Mouse (Mus musculus) midbrain, postnatal 0 days (tissue): ENCODE data around the gene Jhy. TPM values are rescaled to one million over a fixed set of nuclear protein-coding genes. Genes with fewer than 3 reads are reported as not detected.

Experiments
- ATAC-seq: fragments of 200-750 bp; cut with Nextera tagmentation; 2 replicates; pipeline ENCODE4 v1.8.0; 2017; ENCODE audit warnings: moderate number of reproducible peaks, mild to moderate bottlenecking, moderate TSS enrichment, moderate library complexity; ENCODE audit not compliant: low FRiP score
- DNase-seq: peaks from one replicate; pipeline ENCODE4 v3.0.0-alpha.2; 2015; ENCODE audit warnings: low spot score
- H3K27ac ChIP-seq: fragments of 300-500 bp; sonication (generic); 2 replicates; pipeline ENCODE4 v1.5.1; 2014; ENCODE audit warnings: low read depth, mild to moderate bottlenecking, low read length, mixed read lengths
- H3K27me3 ChIP-seq: fragments of 300-500 bp; sonication (generic); 2 replicates; pipeline ENCODE4 v1.6.1; 2014; ENCODE audit warnings: low read length, control low read depth, mixed read lengths; ENCODE audit not compliant: insufficient read depth
- H3K36me3 ChIP-seq: fragments of 300-500 bp; sonication (generic); 2 replicates; pipeline ENCODE4 v1.6.1; 2014; ENCODE audit warnings: low read length, control low read depth, mixed read lengths; ENCODE audit not compliant: insufficient read depth
- H3K4me1 ChIP-seq: fragments of 300-500 bp; sonication (generic); 2 replicates; pipeline ENCODE4 v1.6.1; 2014; ENCODE audit warnings: mild to moderate bottlenecking, control low read depth, antibody characterized with exemption, low read length, mixed read lengths; ENCODE audit not compliant: insufficient read depth
- H3K4me2 ChIP-seq: fragments of 300-500 bp; sonication (generic); 2 replicates; pipeline ENCODE4 v1.6.1; 2014; ENCODE audit warnings: low read depth, mild to moderate bottlenecking, low read length, mixed read lengths; ENCODE audit not compliant: poor library complexity, severe bottlenecking
- H3K4me3 ChIP-seq: fragments of 300-500 bp; sonication (generic); 2 replicates; pipeline ENCODE4 v1.5.1; 2014; ENCODE audit warnings: low read depth, mild to moderate bottlenecking, low read length, moderate library complexity
- H3K9ac ChIP-seq: fragments of 300-500 bp; sonication (generic); replicated peaks from 2 replicates; pipeline ENCODE4 v1.6.1; 2014; ENCODE audit warnings: mild to moderate bottlenecking, low read length, moderate library complexity, mixed read lengths; ENCODE audit not compliant: poor library complexity, severe bottlenecking
- H3K9me3 ChIP-seq: fragments of 300-500 bp; sonication (generic); 2 replicates; pipeline ENCODE4 v1.6.1; 2016; ENCODE audit warnings: low read length, control low read depth
- CTCF ChIP-seq: IDR thresholded peaks from 2 replicates; pipeline ENCODE4 v1.5.1; 2016; ENCODE audit warnings: antibody characterized with exemption, mild to moderate bottlenecking
- WGBS: fragments of 180-500 bp; shearing (Covaris S2); extraction: QIAGEN DNeasy Blood & Tissue Kit; methylation state at CpG from one replicate; pipeline ENCODE4 v1.1.7; 2014; 5-methylcytosine and 5-hydroxymethylcytosine counted together
- polyA plus RNA-seq: library from polyadenylated mRNA; unstranded; fragments of >200 nt; fragmentation: Nextera tagmentation; extraction: Ambion mirVana; gene quantifications from 2 replicates; pipeline ENCODE4 v1.2.1, GENCODE M21; 2015
- total RNA-seq: library from RNA; depleted of rRNA; stranded (reverse); fragments of >200 nt; gene quantifications from 2 replicates; pipeline ENCODE4 v1.2.3, GENCODE M21; 2014

The Jhy gene
- total and polyA plus RNA-seq, 2 experiments from 2014 or later = 0.99 to 1.5 TPM

DNA sequence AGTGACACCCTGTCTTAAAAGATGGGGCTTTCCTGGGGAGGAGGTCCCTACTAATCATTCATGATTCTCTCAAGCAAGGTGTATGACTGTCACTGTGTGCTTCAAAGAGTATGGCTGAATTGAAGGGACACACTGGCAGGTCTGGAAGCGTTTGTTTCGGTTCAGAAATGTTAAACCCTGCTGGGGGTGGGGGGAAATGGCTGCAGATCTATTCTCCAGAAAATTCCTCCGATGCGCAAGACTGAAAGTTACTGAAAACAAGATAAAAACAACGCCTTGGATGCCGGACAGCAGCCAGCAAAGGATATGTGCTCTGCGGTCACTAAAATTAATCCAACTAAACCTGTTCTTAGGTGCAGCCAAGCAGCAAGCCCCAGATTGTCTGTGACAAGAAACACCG lies 55.5 kb downstream of the Jhy start:
- Histone ChIP-seq H3K9me3 (no peaks in the 10 kb centered on the region), H3K4me2 (no peak overlapping the region), H3K9ac (no peak overlapping the region), H3K36me3 (no peaks in the 10 kb centered on the region), H3K4me3 (no peak overlapping the region), H3K4me1 (no peaks in the 10 kb centered on the region), H3K27ac (no peak overlapping the region), H3K27me3 (peaks cover 10% of the 10 kb centered on the region)
- no peak for ATAC-seq
- no peak for TF ChIP-seq CTCF
- whole genome bisulfite sequencing = 23% methylated on average over 8 of the region's 8 CpGs
- DNase-seq = no peak

DNA sequence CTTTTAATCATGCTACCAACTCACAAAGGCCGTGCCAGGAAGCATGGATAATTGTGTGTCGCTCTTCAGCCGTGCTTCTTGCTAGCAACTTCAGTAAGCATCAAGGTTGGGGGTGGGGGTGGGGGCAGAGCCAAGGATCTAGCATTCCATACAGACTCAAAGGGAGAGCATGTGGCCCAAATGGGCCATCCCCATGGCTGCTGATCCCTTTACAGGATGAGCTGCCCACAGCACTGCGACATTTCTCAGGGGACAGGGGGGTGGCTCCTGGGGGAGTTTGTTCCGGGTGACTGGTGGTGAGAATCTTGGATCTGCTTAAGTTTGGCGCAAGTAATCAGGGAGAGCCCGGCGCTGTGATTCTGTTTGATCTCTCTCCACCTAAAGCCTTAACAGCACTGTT lies 56.5 kb downstream of the Jhy start:
- DNase-seq = peak; percentile 17
- Histone ChIP-seq H3K9me3 (no peaks in the 10 kb centered on the region), H3K27me3 (peaks cover 10% of the 10 kb centered on the region), H3K9ac (no peak overlapping the region), H3K27ac (no peak overlapping the region), H3K4me3 (no peak overlapping the region), H3K36me3 (no peaks in the 10 kb centered on the region), H3K4me2 (no peak overlapping the region), H3K4me1 (no peaks in the 10 kb centered on the region)
- ATAC-seq = no peak
- WGBS = 17% methylated on average over 8 of the region's 8 CpGs
- no peak for TF ChIP-seq CTCF

GRCm38 (mm10) chr9:40892456-40892855 lies 71.5 kb downstream of the Jhy start:
- peak; percentile 17 for DNase-seq
- H3K4me2 ChIP-seq = no peak overlapping the region
- H3K9ac ChIP-seq = no peak overlapping the region
- TF ChIP-seq CTCF = no peak
- ATAC-seq = no peak
- H3K4me3 ChIP-seq = no peak overlapping the region
- no peaks in the 10 kb centered on the region for H3K9me3 ChIP-seq
- WGBS = 82% methylated on average over 6 of the region's 6 CpGs
- no peaks in the 10 kb centered on the region for H3K36me3 ChIP-seq
- no peaks in the 10 kb centered on the region for H3K27me3 ChIP-seq
- no peaks in the 10 kb centered on the region for H3K4me1 ChIP-seq
- H3K27ac ChIP-seq = no peak overlapping the region

DNA sequence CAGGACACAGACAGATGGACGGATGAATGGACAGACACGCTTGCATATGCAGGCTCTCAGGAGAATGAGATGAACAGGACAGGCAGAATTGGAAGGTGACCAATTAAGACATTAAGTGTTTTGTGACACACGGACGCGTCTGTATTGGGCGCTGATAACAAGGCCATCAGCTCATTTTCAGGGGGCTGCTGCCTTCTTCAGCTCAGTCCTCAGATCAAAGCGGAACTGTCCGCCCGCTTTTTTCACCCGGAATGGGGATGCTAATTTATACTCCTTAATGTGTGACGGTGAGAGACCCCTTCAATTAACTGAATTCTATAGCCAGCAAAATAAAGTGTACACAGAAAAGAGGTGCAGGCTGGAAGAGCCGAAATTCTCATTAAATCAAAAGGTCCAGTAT lies 74.5 kb downstream of the Jhy start:
- Histone ChIP-seq H3K4me1 (no peaks in the 10 kb centered on the region), H3K4me3 (no peak overlapping the region), H3K9me3 (no peaks in the 10 kb centered on the region), H3K36me3 (no peaks in the 10 kb centered on the region), H3K9ac (no peak overlapping the region), H3K27ac (no peak overlapping the region), H3K4me2 (no peak overlapping the region), H3K27me3 (peaks cover 13% of the 10 kb centered on the region; the same call in 1 of the 2 replicates)
- WGBS = 26% methylated on average over 12 of the region's 12 CpGs
- DNase-seq (no peak), ATAC-seq (no peak)
- no peak for TF ChIP-seq CTCF

DNA sequence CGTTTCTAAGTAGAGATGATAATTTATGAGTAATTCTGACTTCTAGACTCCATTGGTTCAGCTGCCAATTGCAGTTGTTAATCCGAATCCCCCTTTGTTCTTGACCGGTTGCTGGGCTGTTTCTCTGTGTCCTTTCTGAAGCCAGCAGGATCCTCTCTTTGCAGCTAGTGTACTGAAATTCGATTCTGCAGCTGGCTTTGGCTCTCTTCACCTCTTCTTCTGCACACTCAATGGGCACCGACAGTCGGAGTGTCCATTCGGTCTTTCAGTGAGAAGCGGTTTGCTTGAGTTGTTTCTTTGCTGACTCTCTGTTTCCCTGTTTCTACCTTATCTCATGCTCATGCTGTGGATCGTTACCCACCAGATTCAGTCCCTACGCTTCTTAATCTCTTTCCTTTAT lies 78.2 kb downstream of the Jhy start:
- H3K27me3 ChIP-seq = peaks cover 30% of the 10 kb centered on the region
- H3K4me3 ChIP-seq = no peak overlapping the region
- H3K4me1 ChIP-seq = no peaks in the 10 kb centered on the region
- H3K9ac ChIP-seq = no peak overlapping the region
- WGBS = 4% methylated on average over 10 of the region's 10 CpGs
- no peaks in the 10 kb centered on the region for H3K9me3 ChIP-seq
- DNase-seq (no peak), ATAC-seq (no peak)
- H3K36me3 ChIP-seq = no peaks in the 10 kb centered on the region
- no peak for TF ChIP-seq CTCF
- peak overlapping the region; percentile 18; the same call in 1 of the 2 replicates for H3K4me2 ChIP-seq
- no peak overlapping the region for H3K27ac ChIP-seq

DNA sequence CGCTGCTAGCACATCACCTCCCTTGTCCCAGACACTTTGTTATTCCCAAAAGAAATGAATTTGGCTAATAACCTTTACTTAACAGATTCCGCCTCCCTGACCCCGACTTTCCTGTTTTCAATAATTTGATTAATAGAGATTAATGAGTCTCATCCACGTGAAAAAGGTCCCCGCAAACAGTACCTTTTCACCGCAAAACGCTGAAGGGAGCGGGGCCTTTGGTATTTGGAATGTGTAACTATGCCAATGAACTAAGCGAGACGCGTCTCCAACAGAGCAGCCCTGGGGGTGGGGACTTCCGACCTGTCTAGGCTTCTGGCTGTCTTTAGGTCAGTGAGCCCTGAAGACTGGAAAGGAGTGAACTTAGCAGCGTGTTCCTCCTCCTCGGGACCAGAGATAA lies 84.9 kb downstream of the Jhy start:
- Histone ChIP-seq H3K27me3 (peaks cover 49% of the 10 kb centered on the region), H3K9ac (no peak overlapping the region; the same call in 1 of the 2 replicates), H3K27ac (no peak overlapping the region), H3K36me3 (no peaks in the 10 kb centered on the region), H3K4me1 (no peaks in the 10 kb centered on the region), H3K4me3 (no peak overlapping the region), H3K9me3 (no peaks in the 10 kb centered on the region), H3K4me2 (no peak overlapping the region)
- no peak for TF ChIP-seq CTCF
- no peak for DNase-seq
- 1% methylated on average over 14 of the region's 14 CpGs for WGBS
- ATAC-seq = no peak
